Mouse (Mus musculus): ENCODE results near the gene Lgsn. TPM values are rescaled to one million over a fixed set of nuclear protein-coding genes. Genes with fewer than 3 reads are reported as not detected.

Lgsn gene
- polyA plus RNA-seq (2015; fragmentation: Nextera tagmentation; extraction: Ambion mirVana), result not detected in 2 replicates

DNA sequence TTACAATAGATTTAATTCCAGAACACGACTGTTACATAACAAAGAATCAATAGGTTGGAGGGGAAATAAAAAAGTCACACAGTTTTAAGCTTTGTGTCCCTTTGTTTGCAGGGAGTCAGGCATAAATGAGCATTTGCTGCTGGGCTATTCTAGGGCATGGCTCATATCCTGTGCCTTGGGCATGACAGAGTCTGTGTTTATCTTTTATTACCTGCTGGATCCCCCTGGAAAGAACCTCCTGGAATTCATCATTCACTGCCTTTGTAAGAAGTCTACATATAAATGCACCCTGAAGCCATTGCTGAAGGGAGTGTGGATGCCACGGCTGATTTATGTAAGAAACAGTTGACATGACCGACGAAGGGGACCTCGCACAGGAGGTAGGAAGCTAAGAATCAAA lies at the start of gene Lgsn:
TSS of gene Lgsn (plus strand) at position 301 of the 400 bp plus-strand sequence.
- no peak for DNase-seq (ENCODE audit: low spot score)

DNA sequence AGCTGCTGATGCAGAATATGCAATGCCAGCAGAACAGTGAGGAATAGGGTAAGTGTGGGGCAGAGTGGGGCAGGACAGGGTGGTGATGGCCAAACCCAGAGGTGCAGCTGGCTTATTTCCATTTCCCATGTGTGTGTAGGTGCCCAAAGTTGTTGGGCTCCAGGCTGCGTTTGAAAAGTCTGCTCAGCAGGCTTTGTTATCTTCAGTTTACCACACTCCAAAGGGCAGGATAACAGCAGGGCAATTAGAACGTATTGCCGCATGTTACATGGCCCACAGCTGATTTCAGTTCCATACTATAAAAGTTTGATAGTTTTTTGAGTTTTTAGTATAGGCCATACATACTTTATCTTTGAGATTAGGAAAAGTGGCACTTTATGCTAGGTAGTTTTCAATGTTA lies 37.8 kb upstream of the Lgsn start:
- no peak for DNase-seq (ENCODE audit: low spot score)

DNA sequence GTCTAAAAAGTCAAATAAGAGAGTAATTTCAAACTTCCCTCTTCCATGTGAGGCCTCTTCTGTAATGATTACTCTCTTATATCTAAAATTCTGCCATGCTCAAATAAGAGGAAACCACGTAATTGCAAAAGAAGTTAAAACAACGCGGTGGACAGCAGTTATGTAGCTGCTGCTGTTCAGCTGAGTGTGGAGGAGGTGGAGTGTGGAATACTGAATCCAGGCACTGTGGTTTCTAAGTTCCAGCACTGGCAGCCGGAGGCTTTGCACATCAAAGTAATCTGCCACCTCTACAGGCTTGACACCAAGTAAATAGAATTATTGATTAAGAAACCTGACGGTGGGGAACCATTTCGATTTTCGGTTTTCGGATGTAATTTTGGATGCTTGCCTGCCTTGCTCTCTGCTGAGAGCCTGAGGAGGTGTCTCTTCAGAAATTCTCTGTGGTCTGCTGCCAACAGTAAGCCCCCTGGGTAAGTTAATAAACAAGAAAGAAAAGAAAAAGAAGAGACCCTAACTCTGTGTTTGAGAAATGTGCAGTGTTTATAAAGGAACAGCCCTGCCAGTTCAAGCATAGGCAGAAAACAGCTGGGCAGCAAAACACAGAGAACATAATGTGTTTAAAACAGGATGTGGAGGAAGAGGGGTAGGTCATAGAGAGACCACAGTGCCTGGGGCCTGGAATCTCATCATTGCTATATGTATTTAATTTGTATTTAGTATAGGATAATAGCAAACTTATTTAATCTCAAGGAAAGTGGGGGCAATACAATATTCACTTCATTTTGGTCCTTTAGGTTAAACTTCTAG lies 33.7 kb upstream of the Lgsn start:
- no peak for DNase-seq (ENCODE audit: low spot score)

DNA sequence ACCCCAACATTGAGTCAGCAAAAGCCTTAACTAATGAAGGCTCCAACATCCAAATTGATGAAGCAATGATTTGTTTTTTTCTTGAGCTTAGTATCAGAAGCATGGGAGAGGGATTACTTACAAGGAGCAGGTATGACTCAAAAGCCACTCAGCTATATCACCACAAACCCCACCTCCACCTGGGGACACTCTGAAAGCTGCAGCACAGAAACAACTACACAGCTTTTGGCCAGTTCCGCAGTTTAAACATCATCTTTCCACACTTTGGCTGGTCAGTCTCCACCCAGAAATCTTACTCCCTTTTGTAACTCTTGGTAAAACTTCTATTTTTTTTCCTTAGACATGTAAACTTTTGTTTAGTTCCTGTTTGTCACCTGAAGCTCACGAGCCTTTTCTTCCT lies 32.6 kb upstream of the Lgsn start:
- no peak for DNase-seq (ENCODE audit: low spot score)

DNA sequence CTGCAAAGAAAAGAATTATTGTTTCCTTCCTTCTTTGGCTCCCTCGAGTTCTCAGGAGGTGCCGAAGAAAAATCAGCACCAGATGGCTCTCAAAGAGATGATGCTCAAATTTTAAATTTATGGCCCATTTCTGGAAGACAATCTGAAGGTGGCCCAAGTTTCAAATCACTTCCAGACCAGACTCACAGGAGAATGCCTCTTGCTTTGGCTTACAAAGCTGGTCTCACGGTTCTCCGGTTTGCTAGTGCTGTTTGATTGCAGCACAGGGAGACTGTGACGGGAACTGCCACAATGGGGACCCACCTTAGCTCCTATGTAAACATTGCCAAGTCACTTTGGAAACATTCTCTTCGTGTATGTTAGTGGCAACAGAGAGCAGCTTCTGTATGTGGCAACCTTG lies 26.5 kb upstream of the Lgsn start:
- no peak for DNase-seq (ENCODE audit: low spot score)

DNA sequence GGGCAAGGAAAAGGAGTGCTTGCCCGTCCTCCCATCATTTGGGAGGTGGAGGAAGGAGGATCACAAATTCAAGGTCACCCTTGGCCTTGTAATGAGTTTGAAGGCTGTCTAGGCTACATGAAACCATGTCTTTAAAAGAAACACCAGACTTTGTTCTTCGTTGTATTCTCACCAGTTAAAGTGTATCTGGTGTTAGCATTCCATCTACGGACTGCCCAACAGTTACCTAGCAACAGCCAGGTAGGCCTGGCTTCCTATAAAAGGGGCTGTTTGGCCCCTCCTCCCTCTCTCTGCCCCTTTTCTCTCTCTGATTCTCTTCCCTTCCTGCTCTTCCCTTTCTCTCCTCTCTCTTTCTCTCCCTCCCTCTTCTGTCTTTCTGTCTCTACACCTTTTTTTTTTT lies 25.7 kb upstream of the Lgsn start:
- DNase-seq (ENCODE audit: low spot score), result no peak

DNA sequence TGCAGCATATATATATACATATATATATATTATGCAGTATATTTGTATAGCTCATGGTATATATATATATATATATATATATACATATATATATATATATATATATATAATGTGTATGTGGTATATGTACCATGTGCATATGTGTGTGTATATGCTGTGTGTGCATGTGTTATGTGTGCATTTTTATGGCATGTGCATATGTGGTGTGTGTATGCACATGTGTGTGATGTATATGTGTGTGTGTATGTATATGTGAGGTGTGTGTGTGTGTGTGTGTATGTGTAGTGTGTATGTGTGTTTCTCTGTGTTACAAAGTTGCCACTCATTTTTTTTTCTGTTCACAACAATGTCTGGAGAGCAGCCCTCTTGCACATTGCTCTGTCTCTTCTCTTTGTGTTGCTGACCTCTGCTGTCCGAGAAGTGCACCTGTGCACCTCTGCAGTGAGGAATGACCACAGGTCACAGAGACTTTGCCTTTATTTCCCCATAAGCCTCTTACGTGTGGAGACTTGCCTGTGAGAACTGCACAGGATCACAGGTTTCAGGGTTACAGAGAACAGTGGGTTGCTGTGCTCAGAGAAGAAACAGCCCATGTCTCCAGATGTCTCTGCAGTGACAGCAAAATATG lies 23.3 kb upstream of the Lgsn start:
- DNase-seq (ENCODE audit: low spot score), result no peak

DNA sequence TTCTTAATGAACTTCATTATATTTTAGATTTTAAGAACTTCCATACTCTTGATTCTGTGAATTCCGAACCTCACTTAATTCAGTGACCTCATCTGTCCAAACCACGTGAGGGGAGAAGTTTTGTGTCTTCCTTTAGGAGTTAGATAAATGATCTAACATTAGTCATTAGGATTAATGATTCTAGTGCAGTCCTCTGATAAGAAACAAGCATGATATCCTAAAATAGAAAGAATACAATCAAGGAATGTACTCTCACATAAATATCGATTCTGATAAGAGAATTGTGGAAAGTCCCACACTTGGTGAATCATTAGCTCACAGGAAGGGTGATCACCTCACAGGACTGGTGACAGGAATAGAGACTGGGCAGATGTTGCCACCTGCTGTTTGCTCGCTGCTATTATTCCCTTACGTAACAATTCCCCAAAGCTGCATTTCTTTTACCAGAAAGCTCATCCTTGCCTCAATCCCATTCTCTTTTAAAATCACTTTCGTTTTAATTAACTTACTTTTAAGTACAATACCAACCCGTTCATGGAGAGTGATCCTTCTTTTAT lies 22.3 kb upstream of the Lgsn start:
- peak; percentile 11 for DNase-seq (ENCODE audit: low spot score)

DNA sequence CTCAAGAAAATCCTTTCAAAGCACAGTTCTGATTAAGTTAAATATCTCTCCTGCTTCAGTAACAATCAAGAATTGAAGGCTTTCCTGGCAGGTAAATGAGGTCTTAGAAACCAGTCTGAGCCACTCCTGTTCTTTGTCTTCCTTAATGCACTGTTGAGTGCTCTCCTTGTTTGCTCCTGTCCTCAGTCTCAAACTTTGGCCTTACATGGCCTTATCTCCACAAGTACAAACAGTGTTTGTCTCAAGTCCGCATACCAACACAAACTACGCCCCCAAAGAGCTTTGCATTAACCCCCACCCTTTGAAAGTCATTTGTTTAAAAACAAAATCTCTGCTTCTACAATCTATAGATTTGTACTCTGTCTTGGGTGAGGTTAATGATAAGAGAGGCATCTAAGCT lies 20.0 kb upstream of the Lgsn start:
- DNase-seq (ENCODE audit: low spot score), result no peak

DNA sequence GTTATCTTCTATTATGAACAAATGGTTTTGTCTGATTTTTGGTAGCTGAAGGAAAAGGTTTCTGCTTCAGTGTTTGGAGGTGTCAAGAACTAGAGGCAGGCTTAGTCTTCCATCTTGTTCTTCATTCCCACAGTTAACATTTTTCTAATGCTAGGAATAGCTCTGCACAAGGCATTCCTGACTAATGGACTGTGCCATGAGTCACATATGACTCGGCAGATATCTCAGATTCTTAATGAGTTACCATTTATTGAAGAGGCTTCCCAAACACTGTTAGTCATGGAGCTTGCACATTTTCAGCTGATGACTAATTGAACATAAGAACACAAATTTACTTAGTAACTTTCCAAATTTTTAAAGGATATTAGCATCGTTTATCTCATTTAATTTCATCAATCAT lies 19.3 kb upstream of the Lgsn start:
- no peak for DNase-seq (ENCODE audit: low spot score)

DNA sequence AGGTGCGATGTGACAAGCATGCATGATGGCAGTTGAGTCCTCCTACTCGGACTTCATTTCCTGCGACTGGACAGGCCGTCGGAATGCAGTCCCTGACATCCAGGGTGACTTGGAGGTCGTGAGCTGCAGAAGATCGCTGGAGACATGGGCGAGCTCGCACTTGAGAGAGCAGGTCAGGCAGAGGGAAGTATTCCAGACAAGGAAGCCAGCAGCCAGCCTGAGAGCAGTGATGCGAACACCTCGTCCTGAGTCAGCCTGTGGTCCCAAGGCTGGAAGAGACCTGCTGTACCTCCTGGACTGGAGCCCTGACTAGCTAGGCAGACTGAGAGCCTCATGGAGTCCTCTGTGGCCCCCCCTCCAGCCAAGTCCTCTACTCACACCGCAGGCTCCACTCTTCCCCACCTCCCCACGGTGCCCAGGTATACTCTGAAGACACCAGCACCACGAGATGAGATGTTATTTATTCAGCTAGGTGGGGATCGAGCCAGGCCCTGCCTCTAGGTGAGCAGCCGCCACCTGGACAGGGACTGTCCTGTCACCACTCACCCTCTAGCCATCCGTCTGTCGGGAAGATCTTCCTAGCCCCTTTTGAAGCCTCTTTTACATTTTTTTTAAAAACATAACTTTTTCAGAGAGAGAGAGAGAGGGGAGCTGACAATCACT lies 11.5 kb upstream of the Lgsn start:
- no peak for DNase-seq (ENCODE audit: low spot score)

DNA sequence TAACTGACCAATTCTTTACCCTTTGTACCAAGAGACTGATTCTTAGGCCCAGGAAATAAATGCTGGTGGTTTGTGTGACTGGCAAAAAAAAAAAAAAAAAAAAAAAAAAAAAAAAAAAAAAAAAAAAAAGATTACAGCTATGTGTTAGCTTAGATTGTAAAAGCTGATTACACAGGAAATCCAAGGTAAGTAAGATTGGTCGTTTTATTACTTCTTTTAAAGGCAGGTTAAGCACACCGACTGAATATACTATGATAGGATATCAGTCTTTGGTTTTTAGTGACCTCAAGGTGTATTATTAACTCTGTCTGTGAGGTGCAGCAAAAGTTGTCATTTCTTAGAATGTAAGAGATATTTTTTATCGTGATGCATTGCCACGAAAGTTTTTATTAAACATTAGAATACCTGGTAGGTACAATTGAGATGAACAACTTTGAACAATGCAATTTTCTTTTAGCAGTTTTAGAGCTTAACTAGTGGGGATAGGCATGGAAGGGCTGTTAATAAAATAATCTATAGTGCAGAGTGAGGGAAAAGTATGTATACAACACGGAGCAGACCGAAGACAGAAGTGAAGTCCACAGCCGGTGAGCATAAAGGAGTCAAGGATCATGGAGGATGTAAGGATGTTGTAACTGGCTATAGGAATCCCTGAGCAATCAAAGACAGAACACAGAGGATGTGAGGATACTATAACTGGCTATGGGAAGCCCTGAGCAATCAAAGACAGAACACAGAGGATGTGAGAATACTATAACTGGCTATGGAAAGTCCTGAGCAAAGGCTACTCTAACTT lies 10.7 kb upstream of the Lgsn start:
- no peak for DNase-seq (ENCODE audit: low spot score)

DNA sequence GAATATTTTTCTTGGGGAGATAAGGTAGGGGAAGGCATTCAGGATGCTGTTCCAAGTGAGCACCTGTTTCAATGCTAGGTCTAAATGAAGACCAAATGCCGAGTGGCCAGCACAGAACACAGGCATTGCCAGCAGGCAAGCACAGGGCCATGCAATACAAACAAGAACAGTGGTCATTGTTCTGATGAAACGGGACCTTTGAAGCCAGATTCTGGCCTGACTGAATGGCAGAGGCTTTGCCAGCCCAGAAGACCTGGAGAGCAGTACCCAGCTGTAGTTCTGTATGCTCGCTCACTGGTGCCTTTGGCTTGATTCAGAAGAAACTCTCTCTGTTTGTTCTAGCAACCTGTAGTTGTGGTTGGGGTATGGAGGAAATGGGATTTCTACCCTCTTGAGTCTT lies 800 bp upstream of the Lgsn start:
- DNase-seq (ENCODE audit: low spot score), result no peak

DNA sequence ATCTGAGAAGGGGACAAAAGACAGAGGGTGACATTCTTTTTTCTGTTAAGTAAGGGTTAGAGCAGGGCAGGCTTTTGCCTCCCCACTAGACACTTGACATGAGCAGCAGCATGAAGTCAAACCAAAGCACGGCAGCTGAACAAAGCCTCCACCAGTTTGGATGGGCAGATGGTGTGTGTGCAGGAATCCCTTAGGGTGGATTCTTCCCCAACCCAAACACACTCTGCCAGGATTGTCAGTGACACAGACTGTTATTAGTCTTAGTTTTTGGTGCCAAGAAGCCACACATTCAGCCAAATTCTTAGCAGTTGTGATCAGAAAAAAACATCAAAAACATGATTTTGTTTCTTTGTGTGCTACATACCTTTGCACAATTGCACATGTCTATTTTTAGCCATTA lies 2.1 kb downstream of the Lgsn start:
- no peak for DNase-seq (ENCODE audit: low spot score)

DNA sequence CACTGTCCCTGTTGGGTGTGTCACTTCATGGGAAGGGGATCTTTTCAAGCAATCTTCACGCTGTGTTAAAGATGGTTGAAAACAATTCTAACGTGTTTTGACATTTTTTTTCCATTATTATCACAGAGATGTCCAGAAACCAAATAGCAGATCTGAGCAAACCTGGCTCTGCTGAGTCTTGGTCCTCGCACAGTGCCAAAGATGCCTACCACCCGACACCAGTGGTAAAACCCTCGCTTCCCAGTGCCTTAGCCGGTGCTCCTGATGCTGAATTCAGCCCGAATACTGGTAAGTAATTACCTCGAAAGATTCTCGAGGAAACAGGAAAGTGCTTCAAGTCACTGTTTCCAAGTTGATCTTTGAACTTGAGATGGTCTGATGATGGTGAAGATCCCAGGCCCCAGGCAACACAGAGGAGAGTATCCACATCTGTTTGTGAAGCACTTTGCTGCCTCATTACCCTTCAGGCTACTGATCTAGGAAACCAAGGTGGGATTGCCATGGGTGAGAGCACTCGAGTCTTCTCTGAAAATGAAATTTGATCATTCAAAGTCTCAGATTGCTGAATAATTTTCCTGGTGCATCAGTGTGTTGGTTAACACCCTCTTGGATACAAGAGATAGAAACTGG lies 14.2 kb downstream of the Lgsn start:
- no peak for DNase-seq (ENCODE audit: low spot score)

DNA sequence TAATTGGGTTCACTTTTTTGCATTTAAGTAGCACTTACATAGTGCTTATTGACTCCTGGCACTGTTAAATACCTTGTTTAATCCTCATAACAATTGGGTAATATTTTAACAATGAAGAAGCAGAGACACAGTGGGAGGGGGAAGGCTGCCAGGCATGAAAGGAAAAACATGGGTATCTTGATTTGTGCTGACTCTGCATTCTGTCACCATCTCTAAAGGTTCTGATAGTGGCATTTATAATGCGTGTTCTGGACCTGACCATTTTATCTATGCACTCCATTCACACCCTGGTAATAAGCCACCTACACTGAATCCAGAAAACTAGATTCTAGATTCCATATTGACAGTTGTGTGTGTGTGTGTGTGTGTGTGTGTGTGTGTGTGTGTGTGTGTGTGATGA lies 19.4 kb downstream of the Lgsn start:
- no peak for DNase-seq (ENCODE audit: low spot score)

DNA sequence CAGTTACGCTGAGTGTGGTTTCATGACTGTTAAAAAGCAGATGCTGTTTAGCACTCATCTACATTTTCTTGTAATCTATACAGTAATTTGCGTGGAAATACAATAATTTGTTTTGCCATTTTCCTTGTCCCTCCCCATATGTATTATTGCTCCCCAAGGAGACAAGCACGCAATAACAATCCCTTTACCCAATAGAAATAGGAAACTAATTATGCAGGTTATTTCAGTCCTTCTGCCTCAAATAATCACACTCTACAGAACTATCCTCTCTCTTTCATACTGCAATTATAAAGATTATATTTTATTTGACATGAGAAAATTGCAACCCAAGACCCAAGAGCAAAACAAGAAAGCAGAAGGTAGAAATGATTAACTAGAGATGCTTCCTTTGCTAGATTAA lies 20.8 kb downstream of the Lgsn start:
- no peak for DNase-seq (ENCODE audit: low spot score)

DNA sequence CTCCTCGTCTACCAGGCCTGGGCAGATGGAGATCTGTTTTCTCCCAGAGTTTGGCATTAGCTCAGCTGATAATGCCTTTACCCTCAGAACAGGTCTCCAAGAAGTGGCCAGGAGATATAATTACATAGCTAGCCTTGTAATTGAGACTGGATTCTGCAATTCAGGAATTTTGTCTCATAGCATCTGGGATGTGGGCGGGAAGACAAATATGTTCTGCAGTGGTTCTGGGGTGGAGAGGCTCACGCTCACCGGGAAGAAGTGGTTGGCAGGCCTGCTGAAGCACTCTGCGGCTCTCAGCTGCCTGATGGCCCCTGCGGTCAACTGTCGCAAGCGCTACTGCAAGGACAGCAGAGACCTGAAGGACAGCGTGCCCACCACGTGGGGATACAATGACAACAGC lies 27.6 kb downstream of the Lgsn start:
- DNase-seq (ENCODE audit: low spot score), result no peak

DNA sequence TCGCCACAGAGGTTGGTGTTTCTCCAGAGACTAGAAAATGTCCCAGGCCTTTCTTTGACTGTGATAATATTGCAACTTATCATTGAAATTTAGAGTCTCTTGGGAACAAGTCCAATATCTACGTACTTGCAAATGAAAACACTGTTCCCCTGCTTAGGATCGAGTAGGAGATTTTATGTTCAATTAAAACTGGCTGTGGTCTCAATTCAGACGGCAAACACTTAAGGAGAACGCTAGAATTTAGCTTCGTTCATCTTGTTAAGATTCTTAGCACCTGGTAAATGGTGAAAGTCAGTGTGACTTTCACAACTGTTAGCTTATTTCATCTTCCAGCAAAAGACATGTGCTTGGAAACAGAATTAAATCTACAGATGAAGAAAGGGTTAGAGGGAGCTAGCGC lies 29.1 kb downstream of the Lgsn start:
- no peak for DNase-seq (ENCODE audit: low spot score)

DNA sequence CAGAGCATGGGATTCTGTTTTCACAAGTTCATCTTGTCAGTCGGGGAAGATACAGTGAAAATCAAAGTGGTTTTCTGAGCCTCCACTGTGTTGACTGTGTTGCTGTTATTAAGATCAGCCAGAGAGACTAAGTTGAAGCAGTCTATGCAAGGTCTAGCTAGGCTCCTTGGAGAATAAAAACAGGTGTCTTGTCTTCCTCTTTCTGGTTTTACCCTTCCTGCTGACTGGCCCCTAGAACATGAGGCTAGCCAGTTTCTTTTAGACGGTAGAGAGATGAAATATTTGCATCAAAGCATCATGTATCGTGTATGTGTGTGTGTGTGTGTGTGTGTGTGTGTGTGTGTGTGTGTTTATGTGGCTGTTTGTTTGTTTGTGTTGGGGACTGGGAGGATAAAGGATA lies 29.6 kb downstream of the Lgsn start:
- no peak for DNase-seq (ENCODE audit: low spot score)

DNA sequence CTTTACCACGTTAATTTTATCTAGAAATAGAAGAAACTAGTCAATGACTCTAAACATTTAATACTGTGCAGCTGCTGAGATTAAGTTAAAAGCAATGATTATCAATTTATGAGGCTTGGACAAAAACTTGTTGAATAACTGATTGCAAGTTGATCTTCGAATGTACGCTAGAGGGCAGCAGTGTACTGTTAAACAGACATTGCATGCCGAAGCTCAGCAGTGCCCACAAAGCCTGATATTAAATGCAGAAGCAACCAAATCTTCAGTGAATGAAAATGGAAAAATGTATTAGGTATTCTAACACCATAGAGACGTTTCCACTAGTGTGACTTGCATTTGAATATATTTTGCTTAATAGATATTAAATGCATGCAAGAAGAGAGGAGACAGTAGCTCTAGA lies 33.9 kb downstream of the Lgsn start:
- peak; percentile 29 for DNase-seq (ENCODE audit: low spot score)

Data from thymus, postnatal 0 days (tissue).